Mouse (Mus musculus) lung, adult 2 months (tissue): ENCODE measurements around the gene Ube2z. TPM values are rescaled to one million over a fixed set of nuclear protein-coding genes. Genes with fewer than 3 reads are reported as not detected.

Experiments
- DNase-seq: peaks from one replicate; pipeline ENCODE4 v3.0.0; 2022
- H3K4me1 ChIP-seq: fragments of 200-500 bp; 2 replicates; pipeline ENCODE4 v1.6.1; 2011; ENCODE audit warnings: low read length; ENCODE audit not compliant: control insufficient read depth, insufficient read depth
- H3K4me3 ChIP-seq: fragments of 200-500 bp; replicated peaks from 2 replicates; pipeline ENCODE3; 2011; ENCODE audit warnings: low read depth, mild to moderate bottlenecking, control low read depth, low read length; ENCODE audit errors: extremely low read depth
- CTCF ChIP-seq: fragments of 200-500 bp; IDR thresholded peaks from 2 replicates; pipeline ENCODE4 v1.5.1; 2011; ENCODE audit warnings: mild to moderate bottlenecking, low read length, control low read depth; ENCODE audit not compliant: insufficient read depth
- POLR2A ChIP-seq: fragments of 200-500 bp; IDR thresholded peaks from 2 replicates; pipeline ENCODE4 v1.6.1; 2011; ENCODE audit warnings: low read depth, mild to moderate bottlenecking, control low read depth, low read length, borderline replicate concordance; ENCODE audit errors: extremely low read depth
- WGBS: fragments of 180-500 bp; shearing (Covaris S2); methylation state at CpG from one replicate; pipeline ENCODE4 v1.1.7; 2018; 5-methylcytosine and 5-hydroxymethylcytosine counted together
- polyA plus RNA-seq: library from polyadenylated mRNA; depleted of rRNA; stranded (reverse); fragments of >200 nt; gene quantifications from 2 replicates; pipeline ENCODE4 v1.2.3, GENCODE M21; 2012

The Ube2z gene
- polyA plus RNA-seq, 1 experiment = 38.1 TPM

- 86% methylated on average over 1 of the region's 1 CpGs for WGBS
- peaks cover 9% of the 10 kb centered on the region for H3K4me1 ChIP-seq
- DNase-seq = no peak
- TF ChIP-seq CTCF (no peak), POLR2A (no peak)
- no peak overlapping the region for H3K4me3 ChIP-seq
Observed at GRCm38 (mm10) chr11:96038560-96038959, 26.6 kb downstream of the Ube2z start.

- TF ChIP-seq CTCF (no peak), POLR2A (no peak)
- 88% methylated on average over 5 of the region's 5 CpGs for WGBS
- Histone ChIP-seq H3K4me3 (no peak overlapping the region), H3K4me1 (peaks cover 9% of the 10 kb centered on the region)
- no peak for DNase-seq
Observed at GRCm38 (mm10) chr11:96037499-96037898, 27.7 kb downstream of the Ube2z start.

DNA sequence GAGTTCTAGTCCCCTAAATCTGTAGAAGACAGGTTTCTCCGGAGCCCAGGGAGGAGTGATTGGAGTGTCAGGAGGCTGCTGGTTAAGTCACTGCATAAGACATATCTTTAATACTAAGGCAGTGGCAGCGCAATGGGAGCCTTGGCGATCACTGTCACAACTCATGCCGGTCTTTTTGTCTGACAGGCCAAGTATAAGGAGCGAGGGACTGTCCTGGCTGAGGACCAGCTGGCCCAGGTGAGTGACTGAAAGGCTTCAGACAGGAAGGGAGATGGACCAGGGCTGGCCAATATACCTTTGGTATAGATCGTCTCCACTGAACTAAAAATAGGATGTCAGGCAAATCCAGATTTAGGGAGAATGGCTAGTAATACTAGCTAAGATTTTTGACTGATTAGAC is 30.1 kb downstream of the Ube2z start:
- WGBS = 7% methylated on average over 6 of the region's 6 CpGs
- Histone ChIP-seq H3K4me3 (peak overlapping the region; percentile 100), H3K4me1 (peaks cover 9% of the 10 kb centered on the region)
- no peak for TF ChIP-seq POLR2A
- no peak for TF ChIP-seq CTCF
- DNase-seq = no peak

- Histone ChIP-seq H3K4me3 (peak within 1 kb of the TSS; percentile 100), H3K4me1 (peaks cover 9% of the 10 kb centered on the region)
- peak; percentile 95 for DNase-seq
- TF ChIP-seq CTCF (no peak), POLR2A (peak; percentile 62; the same call in 1 of the 2 replicates)
- under 1% methylated on average over 29 of the region's 29 CpGs for WGBS
Observed at GRCm38 (mm10) chr11:96034596-96035052, 30.6 kb downstream of the Ube2z start, which contains the start of gene Snf8. Gene Snf8 (plus strand): TSS chr11:96034885.

- peak overlapping the region; percentile 100 for H3K4me3 ChIP-seq
- TF ChIP-seq POLR2A (no peak), CTCF (no peak)
- WGBS = 48% methylated on average over 8 of the region's 8 CpGs
- no peak for DNase-seq
- H3K4me1 ChIP-seq = peaks cover 9% of the 10 kb centered on the region
Observed at GRCm38 (mm10) chr11:96034116-96034515, 31.1 kb downstream of the Ube2z start.

GRCm38 (mm10) chr11:96033264-96033663 is 31.9 kb downstream of the Ube2z start:
- H3K4me3 ChIP-seq = no peak overlapping the region

DNA sequence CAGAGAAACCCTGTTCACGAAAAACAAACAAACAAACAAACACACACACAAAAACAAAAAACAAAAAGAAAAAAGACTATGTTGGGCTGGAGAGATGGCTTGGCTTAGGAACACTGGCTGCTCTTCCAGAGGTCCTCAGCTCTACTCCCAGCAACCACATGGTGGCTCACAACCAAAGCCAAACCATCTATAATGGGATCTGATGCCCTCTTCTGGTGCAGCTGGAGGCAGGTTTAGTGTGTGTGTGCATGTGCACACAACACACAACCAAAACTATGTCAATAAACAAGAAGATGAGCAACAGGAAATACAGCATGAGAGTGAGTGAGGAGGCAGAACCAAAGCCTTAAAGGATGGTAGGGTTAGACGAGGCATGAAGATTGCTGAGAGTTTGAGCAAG is 33.5 kb downstream of the Ube2z start:
- TF ChIP-seq POLR2A = no peak
- TF ChIP-seq CTCF = no peak

More at GRCm38 (mm10) chr11:96033264-96033663, 31.9 kb downstream of the Ube2z start:
- WGBS = 94% methylated on average over 2 of the region's 3 CpGs
- no peak for DNase-seq
- peaks cover 9% of the 10 kb centered on the region for H3K4me1 ChIP-seq
- TF ChIP-seq CTCF (no peak), POLR2A (no peak)

DNA sequence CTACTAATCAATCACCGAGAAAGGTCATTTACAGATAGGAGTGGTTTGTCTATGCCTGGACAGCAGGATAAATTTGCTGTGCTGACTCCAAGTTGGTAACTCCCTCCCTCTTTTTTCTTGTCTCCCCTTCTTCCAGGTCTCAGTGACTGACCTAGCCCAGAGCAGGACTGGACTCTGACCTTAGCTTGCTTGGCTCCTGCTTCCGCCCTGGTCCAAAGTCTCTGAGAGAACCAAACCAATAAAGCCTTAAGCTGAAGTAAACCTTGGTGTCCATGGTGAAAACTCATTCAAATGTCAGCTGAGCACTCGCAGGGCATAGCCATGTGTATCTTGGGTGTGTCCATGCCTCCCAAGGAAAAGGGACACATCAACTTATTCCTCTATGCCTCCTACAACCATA is 34.6 kb downstream of the Ube2z start:
- DNase-seq = no peak

More for the DNA sequence above, 33.5 kb downstream of the Ube2z start:
- Histone ChIP-seq H3K4me1 (peaks cover 9% of the 10 kb centered on the region), H3K4me3 (no peak overlapping the region)
- DNase-seq = no peak
- WGBS = 76% methylated on average over 2 of the region's 2 CpGs

GRCm38 (mm10) chr11:96028130-96028529 is 37.1 kb downstream of the Ube2z start:
- WGBS = 53% methylated on average over 5 of the region's 5 CpGs
- TF ChIP-seq CTCF (no peak), POLR2A (no peak)
- Histone ChIP-seq H3K4me1 (no peaks in the 10 kb centered on the region), H3K4me3 (no peak overlapping the region)
- no peak for DNase-seq

More for the DNA sequence above, 34.6 kb downstream of the Ube2z start:
- H3K4me1 ChIP-seq = peaks cover 9% of the 10 kb centered on the region
- WGBS = 80% methylated on average over 3 of the region's 3 CpGs
- TF ChIP-seq POLR2A (no peak), CTCF (no peak)
- no peak overlapping the region for H3K4me3 ChIP-seq

DNA sequence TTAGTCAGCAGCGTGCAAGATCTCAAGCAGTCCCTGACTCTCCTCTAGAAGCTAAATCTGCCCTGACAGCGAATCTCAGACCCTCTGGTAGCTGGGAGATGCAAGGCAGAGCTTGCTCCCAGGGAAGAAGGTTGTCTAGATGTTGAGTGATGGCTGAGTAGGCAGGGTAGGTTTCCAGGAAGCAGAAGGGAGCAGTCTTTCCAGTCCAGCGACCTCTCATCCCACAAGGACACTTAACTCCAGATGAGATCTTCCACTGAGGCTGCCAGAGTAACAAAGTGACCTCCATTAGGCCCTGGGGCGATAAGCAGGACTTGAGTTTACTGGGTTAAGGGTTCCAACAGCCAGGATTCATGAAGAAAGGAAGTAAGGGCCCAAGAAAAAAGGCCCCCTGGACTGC is 44.6 kb downstream of the Ube2z start:
- WGBS = 57% methylated on average over 4 of the region's 4 CpGs
- Histone ChIP-seq H3K4me1 (no peaks in the 10 kb centered on the region), H3K4me3 (no peak overlapping the region)
- no peak for DNase-seq
- TF ChIP-seq POLR2A (no peak), CTCF (no peak)
